Mouse (Mus musculus) left cerebral cortex, postnatal 10 days (tissue): ENCODE results near the gene Mctp2. TPM values are rescaled to one million over a fixed set of nuclear protein-coding genes. Genes with fewer than 3 reads are reported as not detected.
A peak's percentile ranks its signal among the peaks of the same experiment; 100 is the strongest.

Experiments
- DNase-seq, 2 experiments: peaks; one replicate each; pipeline ENCODE4 v3.0.0; 2021 to 2022; ENCODE audit warnings: low spot score in 2 of 2, mixed read lengths in 1 of 2; ENCODE audit errors: extremely low spot score in 1 of 2
- intact Hi-C: fragments of 180-260 bp; cut with DNase I; formaldehyde crosslinking; loops from one replicate; pipeline ENCODE4 v1.15.1; 2025
- total RNA-seq, 2 experiments: library from RNA; stranded (reverse); gene quantifications; 2 replicates each; pipeline ENCODE4 v1.2.3; 2021

Gene Mctp2
- total RNA-seq, 2 experiments from 2014 or later, result 1.2 to 1.6 TPM

GRCm38 (mm10) chr7:72209296-72209695 is 97.1 kb downstream of the Mctp2 start:
- intact Hi-C loops, result no loop called here

DNA sequence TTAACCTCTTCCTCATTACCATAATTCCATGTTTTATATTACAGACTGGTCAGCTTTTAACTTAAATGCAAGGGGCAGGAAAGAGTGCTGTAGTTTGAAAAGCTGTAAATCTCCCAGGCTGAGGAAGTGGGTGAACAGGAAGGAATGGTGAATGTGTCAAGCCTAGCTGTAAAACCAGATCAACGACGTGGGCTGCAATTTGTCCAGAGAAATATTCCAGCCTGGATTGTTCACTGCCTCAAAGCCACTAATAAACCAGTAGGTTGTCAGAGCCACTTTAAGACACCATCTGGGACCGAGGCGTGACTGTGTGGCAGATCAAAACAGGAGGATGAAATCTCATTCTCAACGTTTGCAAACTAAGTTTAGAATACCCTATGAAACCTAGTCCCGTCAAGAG is 99.6 kb downstream of the Mctp2 start:
- DNase-seq, result no peak
- intact Hi-C loops, result no loop called here

More at GRCm38 (mm10) chr7:72209296-72209695, 97.1 kb downstream of the Mctp2 start:
- DNase-seq, result no peak

DNA sequence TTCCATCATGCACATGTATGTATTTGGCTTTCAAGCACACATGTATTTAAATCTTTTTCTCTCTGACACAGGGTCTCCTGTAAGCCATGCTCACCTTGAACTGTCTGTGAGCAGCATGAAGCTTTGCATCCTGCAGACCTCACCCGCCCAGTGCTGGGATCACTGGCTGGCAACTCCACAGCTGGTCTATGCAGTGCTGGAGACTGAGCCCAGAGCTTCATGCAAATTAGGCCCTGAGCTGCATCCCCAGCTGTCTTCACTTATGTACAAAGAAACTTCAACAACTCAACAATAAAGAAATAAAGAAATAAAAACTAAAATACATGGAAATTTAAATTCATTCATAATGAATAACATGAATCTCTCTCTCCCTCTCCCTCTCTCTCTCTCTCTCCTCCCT is 110.7 kb downstream of the Mctp2 start:
- intact Hi-C loops, result no loop called here

GRCm38 (mm10) chr7:72193304-72193703 is 113.1 kb downstream of the Mctp2 start:
- intact Hi-C loops, result no loop called here

More for the DNA sequence above, 110.7 kb downstream of the Mctp2 start:
- DNase-seq, result no peak

DNA sequence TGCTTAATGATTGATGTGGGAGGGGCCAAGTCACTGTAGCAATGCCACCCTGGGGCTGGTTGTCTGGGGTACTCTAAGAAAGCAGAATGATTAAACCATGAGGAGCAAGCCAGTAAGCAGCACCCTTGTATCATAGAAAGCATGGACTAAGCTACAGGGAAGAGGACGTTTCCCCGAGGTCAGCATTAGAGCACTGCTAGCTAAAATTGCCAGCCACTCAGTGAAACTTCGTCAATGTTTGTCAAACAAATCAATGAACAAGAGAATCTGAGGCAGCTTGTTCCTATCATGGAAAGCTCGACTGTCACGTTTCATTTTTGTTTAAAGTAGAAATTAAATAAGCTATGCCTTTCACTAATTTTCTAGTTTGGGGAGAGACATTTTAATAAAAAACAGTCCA is 124.8 kb downstream of the Mctp2 start:
- intact Hi-C loops, result no loop called here

More at GRCm38 (mm10) chr7:72193304-72193703, 113.1 kb downstream of the Mctp2 start:
- DNase-seq, result no peak

DNA sequence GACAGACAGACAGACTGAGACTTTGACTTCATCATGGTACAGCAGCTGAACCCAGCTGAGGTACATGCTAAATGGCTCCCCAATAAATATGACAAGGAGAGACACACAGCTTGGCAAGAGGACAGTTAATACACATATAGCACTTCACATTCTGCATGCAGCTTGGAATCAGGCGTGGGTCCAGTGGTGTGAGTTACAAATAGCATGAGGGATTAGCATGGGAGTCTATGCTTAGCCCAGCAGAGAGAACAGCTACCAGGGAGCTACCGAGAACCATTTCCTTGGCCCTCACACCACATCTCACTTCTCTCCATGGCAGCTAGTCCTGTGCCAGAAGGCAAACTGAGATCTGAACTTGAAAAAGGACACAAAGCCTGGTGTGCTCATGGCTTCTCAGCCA is 137.1 kb downstream of the Mctp2 start:
- intact Hi-C loops, result no loop called here
- DNase-seq, result no peak

More for the DNA sequence above, 124.8 kb downstream of the Mctp2 start:
- no peak for DNase-seq

DNA sequence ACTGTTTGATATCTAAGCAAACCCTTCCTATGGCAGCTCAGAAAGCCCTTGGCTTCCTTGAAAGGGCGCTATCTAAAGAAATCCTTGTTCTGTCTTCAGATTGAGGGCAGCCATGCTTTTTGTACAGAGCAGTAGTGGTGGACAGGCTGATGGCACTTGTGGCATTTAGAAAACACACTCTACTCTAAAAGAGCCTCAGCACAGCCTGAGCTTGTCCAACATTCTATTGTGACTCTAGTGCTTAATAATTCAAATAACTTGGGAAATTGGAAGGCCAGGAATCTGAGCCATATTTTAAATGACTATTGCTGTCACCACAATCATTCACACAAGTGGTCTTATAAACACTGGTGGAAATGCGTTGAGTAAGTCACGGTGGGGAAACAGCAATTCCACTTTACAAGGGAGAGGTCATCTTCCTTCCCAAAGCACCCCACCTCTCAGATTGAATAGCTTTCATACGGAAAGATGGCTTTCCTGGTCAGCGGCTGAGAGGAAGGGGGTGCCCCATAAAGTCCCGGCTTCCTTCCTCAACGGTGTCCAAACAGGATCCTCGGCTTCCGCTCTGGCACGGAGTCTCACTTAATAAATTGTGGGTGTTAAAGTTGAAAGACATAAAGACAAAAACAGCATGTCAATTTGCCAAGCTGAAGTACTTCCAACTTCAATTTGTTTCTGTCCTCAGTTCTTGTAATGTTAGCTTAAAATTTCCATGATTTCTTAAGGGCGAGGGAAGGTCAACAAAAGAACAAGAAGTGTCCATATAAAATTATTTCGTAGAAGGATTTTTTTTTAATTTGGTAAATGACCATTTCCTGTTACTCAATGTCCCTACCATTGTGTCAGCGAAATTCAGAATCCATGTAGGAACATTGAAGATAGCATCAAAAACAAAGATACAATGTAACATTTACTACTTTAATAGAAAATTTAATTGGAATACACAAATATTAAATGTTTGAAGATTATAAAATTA is 140.4 kb downstream of the Mctp2 start:
- intact Hi-C loops, result no loop called here
- DNase-seq, result peak in 1 of 2 experiments; percentile 43

DNA sequence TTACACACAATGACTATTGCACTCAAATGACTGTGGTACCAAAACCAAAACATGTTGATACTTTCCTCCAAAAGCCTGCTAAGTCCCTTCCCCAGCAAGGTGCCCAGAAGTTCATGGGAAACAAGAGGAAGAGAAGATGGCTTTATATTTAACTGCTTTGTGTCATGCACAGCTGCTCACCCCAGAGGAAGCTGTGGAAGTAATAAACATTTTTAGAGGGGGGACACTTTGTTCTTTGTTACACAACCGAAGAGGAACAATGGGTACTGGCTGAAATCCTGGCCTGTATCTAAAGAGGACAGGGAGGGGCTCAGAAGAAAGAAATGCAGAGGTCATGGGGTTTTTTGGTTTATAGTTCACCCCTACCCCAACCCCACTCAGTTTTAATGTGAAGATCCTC is 144.2 kb downstream of the Mctp2 start:
- no peak for DNase-seq
- intact Hi-C loops, result no loop called here

DNA sequence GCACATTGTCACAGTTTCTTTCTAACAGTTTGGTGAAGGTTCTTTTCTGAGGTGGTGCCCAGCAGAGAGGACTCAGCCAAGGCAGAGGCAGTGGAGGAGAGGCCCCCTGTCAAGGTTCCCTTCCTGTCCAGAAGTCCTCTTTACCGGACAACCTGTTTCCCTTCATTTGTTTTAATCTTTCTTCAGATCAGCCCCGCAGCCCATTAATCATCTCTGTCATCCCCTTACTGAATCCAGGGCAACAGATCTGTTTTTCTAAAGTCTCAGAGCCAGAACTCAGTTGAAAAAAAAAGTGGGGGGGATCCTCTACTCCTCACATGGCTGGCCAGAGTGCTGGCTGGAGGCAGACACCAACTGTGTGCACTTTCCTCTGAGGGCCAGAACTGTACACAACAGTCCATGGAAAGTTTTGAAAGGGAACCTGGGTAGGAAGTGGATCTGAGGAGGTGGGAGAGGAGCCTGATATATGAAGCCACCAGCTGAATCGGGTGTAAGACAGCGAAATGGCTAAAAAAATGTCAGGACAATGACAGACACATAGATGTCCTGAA is 146.8 kb downstream of the Mctp2 start:
- intact Hi-C loops, result loop anchor here (10.0 kb wide), 1 partner anchor 285 kb away; no protein-coding TSS in a partner anchor
- DNase-seq, result no peak

GRCm38 (mm10) chr7:72150799-72151708 is 155.4 kb downstream of the Mctp2 start:
- intact Hi-C loops, result loop anchor here (10.0 kb wide), 1 partner anchor 276 kb away; no protein-coding TSS in a partner anchor
- peak in 1 of 2 experiments; percentile 8 for DNase-seq

DNA sequence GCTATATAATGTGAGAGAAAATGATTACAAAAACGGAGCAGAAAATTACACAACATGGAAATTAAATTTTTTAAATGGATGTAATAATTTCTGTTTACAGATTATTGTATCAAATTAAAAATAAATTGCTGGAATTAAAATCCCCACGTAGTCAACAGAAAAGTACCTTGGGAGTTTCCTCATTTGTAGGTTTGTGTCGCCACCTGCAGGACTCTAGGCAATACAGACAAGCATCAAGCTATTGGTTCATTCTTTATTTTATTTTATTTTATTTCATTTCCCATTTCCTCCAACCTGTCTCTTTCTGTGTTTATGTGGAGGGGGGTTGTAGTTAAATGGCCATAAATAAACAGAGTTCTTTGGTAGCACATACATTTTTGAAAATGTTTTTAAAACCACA is 157.3 kb downstream of the Mctp2 start:
- intact Hi-C loops, result loop anchor here (10.0 kb wide), 1 partner anchor 1804 kb away; no protein-coding TSS in a partner anchor

GRCm38 (mm10) chr7:72146849-72147248 is 159.6 kb downstream of the Mctp2 start:
- DNase-seq, result no peak
- intact Hi-C loops, result loop anchor here (10.0 kb wide), 1 partner anchor 1802 kb away; no protein-coding TSS in a partner anchor

More for the DNA sequence above, 157.3 kb downstream of the Mctp2 start:
- peak; percentile 32 to 49 for DNase-seq

DNA sequence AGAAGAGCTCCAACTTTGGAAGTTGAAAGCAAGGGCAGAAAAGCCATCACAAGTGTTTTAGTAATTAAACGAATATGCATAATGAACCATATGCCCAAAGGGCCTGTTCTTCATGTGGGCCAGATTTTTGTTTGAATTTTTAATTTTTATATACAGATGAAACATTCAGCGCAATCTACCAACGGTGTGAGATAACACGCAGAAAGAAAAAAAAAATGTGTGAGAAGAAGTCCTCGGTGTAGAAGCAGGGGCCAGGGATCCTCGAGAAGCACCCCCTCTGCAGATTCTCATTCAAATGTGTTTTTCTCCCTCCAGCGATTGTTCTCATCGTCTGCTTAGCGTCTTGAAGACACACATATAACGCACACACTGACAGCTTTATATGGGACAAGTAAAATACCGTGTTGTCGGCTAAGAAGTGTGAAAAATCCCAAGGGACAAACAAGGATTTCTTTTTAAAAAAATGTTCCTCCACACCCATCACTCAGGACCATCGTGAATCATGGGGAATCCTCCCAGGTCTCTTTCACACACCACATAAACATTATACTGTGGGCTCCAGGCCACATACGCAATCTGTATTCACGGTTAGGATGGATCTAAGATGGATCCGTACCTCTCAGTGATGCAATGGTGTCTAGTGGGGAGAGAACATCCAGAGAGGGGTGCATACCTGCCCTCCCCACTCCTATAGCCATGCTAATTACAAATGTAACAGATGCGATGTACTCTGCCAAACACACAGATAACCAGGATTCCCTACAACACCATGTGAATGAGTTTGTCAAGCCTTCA is 160.5 kb downstream of the Mctp2 start:
- intact Hi-C loops, result loop anchor here (10.0 kb wide), 1 partner anchor 1801 kb away; no protein-coding TSS in a partner anchor
- DNase-seq, result no peak

GRCm38 (mm10) chr7:72138701-72139100 is 167.7 kb downstream of the Mctp2 start:
- DNase-seq, result no peak
- intact Hi-C loops, result no loop called here

- peak in 1 of 2 experiments; percentile 30 for DNase-seq
- intact Hi-C loops, result no loop called here
Observed at GRCm38 (mm10) chr7:72120986-72121385, 185.4 kb downstream of the Mctp2 start.

DNA sequence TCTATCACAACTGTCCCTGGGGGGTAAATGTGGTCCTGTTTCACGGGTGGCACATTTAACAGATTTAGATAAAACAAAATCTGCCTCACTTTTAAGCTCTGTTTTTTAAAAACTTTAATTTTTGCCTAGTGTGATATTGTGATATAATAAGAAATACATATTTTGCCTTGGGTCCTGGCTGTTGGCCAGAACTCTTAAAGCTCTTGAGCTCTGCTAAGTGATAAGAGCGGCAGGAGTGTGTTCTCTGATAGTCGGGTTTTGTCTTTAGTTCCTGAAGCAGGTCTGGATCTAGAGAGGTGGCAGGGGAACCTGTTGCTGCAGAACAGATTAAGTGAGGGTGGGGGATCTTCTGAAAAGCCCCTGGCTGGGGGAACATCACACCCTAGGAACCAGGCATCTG is 186.7 kb downstream of the Mctp2 start:
- DNase-seq, result peak in 1 of 2 experiments; percentile 21
- intact Hi-C loops, result no loop called here

DNA sequence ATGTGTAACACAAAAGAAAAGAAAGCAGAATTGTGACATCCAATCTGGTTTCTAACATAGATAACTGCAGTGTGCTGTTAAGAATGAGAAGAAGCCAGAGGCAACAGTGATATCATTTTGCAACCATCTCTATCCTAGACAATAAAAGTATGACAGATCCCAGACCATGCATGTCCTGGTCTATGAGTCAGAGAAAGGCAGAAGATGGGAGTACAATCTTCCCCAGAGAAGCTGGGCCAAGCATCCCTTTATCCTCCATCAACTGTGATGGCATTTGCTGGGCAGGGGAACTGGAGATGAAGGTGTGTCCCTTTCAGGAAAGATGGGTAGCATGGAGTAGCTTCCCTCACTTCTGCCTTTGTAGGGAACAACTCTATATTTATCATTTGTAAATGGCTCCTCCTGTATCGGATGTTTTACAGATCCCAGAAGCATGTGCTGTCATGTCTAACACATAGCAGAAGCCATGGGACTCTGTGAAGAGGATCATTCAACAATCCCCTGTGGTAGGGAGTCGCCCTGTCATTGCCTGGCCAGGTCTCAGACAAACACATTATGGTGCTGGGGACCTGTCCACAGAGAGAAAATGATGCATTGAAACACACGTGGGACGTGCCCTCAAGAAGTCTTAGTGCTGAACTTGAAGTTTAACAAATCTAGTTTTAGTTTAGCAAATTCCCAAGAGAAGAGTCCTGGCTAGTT is 188.9 kb downstream of the Mctp2 start:
- intact Hi-C loops, result no loop called here
- no peak for DNase-seq
